Mouse (Mus musculus) liver, embryonic 14.5 days (tissue): ENCODE measurements around the gene Pfkp. TPM values are rescaled to one million over a fixed set of nuclear protein-coding genes. Genes with fewer than 3 reads are reported as not detected.

Source experiments
- ATAC-seq: fragments of 200-750 bp; cut with Nextera tagmentation; 2 replicates; pipeline ENCODE4 v1.8.0; 2017; ENCODE audit warnings: moderate number of reproducible peaks, mild to moderate bottlenecking, moderate library complexity; ENCODE audit not compliant: insufficient read depth
- DNase-seq, 3 experiments: peaks; one replicate each; pipeline ENCODE4 v3.0.0-alpha.2; 2012 to 2013; ENCODE audit warnings: low read depth in 3 of 3, low spot score in 3 of 3
- H3K27ac ChIP-seq: fragments of 300-500 bp; sonication (generic); 2 replicates; pipeline ENCODE4 v1.5.1; 2014; ENCODE audit warnings: moderate library complexity, mild to moderate bottlenecking, control low read depth, inconsistent platforms
- H3K27me3 ChIP-seq: fragments of 300-500 bp; sonication (generic); 2 replicates; pipeline ENCODE4 v1.6.1; 2014; ENCODE audit warnings: mild to moderate bottlenecking, low read length, moderate library complexity; ENCODE audit not compliant: control insufficient read depth, insufficient read depth
- H3K36me3 ChIP-seq: fragments of 300-500 bp; sonication (generic); replicated peaks from 2 replicates; pipeline ENCODE4 v1.6.1; 2014; ENCODE audit warnings: low read depth; ENCODE audit not compliant: control insufficient read depth, insufficient read depth
- H3K4me1 ChIP-seq, 2 experiments: fragments of 200-500 bp in 1 of 2; fragments of 300-500 bp in 1 of 2; sonication (generic) in 1 of 2; replicated peaks; 2 replicates each; pipeline ENCODE4 v1.6.1; 2012 to 2014; ENCODE audit warnings: antibody characterized with exemption in 1 of 2, inconsistent platforms in 1 of 2, low read length in 1 of 2; ENCODE audit not compliant: control insufficient read depth in 2 of 2, insufficient read depth in 2 of 2
- H3K4me2 ChIP-seq: fragments of 300-500 bp; sonication (generic); 2 replicates; pipeline ENCODE4 v1.6.1; 2014; ENCODE audit warnings: low read depth, mild to moderate bottlenecking, control low read depth, moderate library complexity
- H3K4me3 ChIP-seq, 2 experiments: fragments of 200-500 bp in 1 of 2; fragments of 300-500 bp in 1 of 2; sonication (generic) in 1 of 2; 2 replicates each; pipeline ENCODE4 v1.5.1; 2012 to 2014; ENCODE audit warnings: low read depth in 2 of 2, low read length in 2 of 2, mild to moderate bottlenecking in 2 of 2, control low read depth in 1 of 2, inconsistent platforms in 1 of 2, moderate library complexity in 1 of 2; ENCODE audit not compliant: insufficient read depth in 1 of 2
- H3K9ac ChIP-seq: fragments of 300-500 bp; sonication (generic); replicated peaks from 2 replicates; pipeline ENCODE4 v1.6.1; 2014; ENCODE audit warnings: mild to moderate bottlenecking, control low read depth, moderate library complexity
- H3K9me3 ChIP-seq: fragments of 300-500 bp; sonication (generic); 2 replicates; pipeline ENCODE4 v1.6.1; 2016; ENCODE audit warnings: low read length, mixed read lengths; ENCODE audit not compliant: control insufficient read depth
- CTCF ChIP-seq: IDR thresholded peaks from 2 replicates; pipeline ENCODE4 v1.5.1; 2016; ENCODE audit warnings: antibody characterized with exemption, low read depth, control low read depth
- EP300 ChIP-seq: IDR thresholded peaks from 2 replicates; pipeline ENCODE4 v1.6.1; 2016; ENCODE audit warnings: antibody characterized with exemption, low read depth
- WGBS: fragments of 180-500 bp; shearing (Covaris S2); extraction: QIAGEN DNeasy Blood & Tissue Kit; methylation state at CpG from one replicate; pipeline ENCODE4 v1.1.7; 2014; ENCODE audit not compliant: insufficient replicate concordance; 5-methylcytosine and 5-hydroxymethylcytosine counted together
- polyA plus RNA-seq, 2 experiments: library from polyadenylated mRNA; depleted of rRNA in 1 of 2; stranded (reverse) in 1 of 2; unstranded in 1 of 2; fragments of >200 nt; fragmentation: Nextera tagmentation in 1 of 2; extraction: Ambion mirVana in 1 of 2; gene quantifications; 2 replicates each; pipeline versions ENCODE4 v1.2.1 to v1.2.3; 2012 to 2014

Gene Pfkp
- polyA plus RNA-seq, 2 experiments = 2.1 to 5.4 TPM

- no peaks in the 10 kb centered on the region for H3K4me1 ChIP-seq
- 71% methylated on average over 3 of the region's 3 CpGs for WGBS
- no peaks in the 10 kb centered on the region for H3K9me3 ChIP-seq
- H3K27me3 ChIP-seq = no peaks in the 10 kb centered on the region
- H3K4me2 ChIP-seq = no peak overlapping the region
- no peak for ATAC-seq
- H3K9ac ChIP-seq = no peak overlapping the region
- no peak overlapping the region for H3K4me3 ChIP-seq
- no peaks in the 10 kb centered on the region for H3K36me3 ChIP-seq
- no peak for DNase-seq
- H3K27ac ChIP-seq = no peak overlapping the region
- TF ChIP-seq CTCF = no peak
- no peak for TF ChIP-seq EP300
These were observed 28.3 kb downstream of the Pfkp start for GRCm38 (mm10) chr13:6620250-6620649.

- no peak for ATAC-seq
- no peaks in the 10 kb centered on the region for H3K9me3 ChIP-seq
- WGBS = 65% methylated on average over 3 of the region's 3 CpGs
These were observed 29.9 kb downstream of the Pfkp start for GRCm38 (mm10) chr13:6618711-6619110.

GRCm38 (mm10) chr13:6613690-6614445 lies 34.7 kb downstream of the Pfkp start:
- Histone ChIP-seq H3K4me2 (no peak overlapping the region), H3K27me3 (no peaks in the 10 kb centered on the region), H3K9ac (no peak overlapping the region), H3K27ac (no peak overlapping the region), H3K4me1 (no peaks in the 10 kb centered on the region), H3K36me3 (no peaks in the 10 kb centered on the region), H3K4me3 (no peak overlapping the region), H3K9me3 (no peaks in the 10 kb centered on the region)
- DNase-seq = no peak
- TF ChIP-seq EP300 (no peak), CTCF (no peak)
- no peak for ATAC-seq
- 78% methylated on average over 5 of the region's 5 CpGs for WGBS

More at GRCm38 (mm10) chr13:6618711-6619110, 29.9 kb downstream of the Pfkp start:
- H3K9ac ChIP-seq = no peak overlapping the region
- no peaks in the 10 kb centered on the region for H3K36me3 ChIP-seq
- no peak overlapping the region for H3K4me3 ChIP-seq
- H3K27ac ChIP-seq = no peak overlapping the region
- no peaks in the 10 kb centered on the region for H3K4me1 ChIP-seq
- DNase-seq = no peak
- TF ChIP-seq CTCF = no peak
- TF ChIP-seq EP300 = no peak
- no peaks in the 10 kb centered on the region for H3K27me3 ChIP-seq
- H3K4me2 ChIP-seq = no peak overlapping the region

- Histone ChIP-seq H3K9ac (no peak overlapping the region), H3K4me3 (no peak overlapping the region), H3K4me2 (no peak overlapping the region), H3K27ac (no peak overlapping the region), H3K27me3 (no peaks in the 10 kb centered on the region), H3K4me1 (no peaks in the 10 kb centered on the region), H3K36me3 (no peaks in the 10 kb centered on the region), H3K9me3 (no peaks in the 10 kb centered on the region)
- ATAC-seq = no peak
- DNase-seq = no peak
- 73% methylated on average over 10 of the region's 10 CpGs for WGBS
- TF ChIP-seq EP300 (no peak), CTCF (peak; percentile 20; the same call in 1 of the 2 replicates)
These were observed 45.7 kb downstream of the Pfkp start for GRCm38 (mm10) chr13:6602786-6603409.

- WGBS = 59% methylated on average over 2 of the region's 2 CpGs
- Histone ChIP-seq H3K4me1 (no peaks in the 10 kb centered on the region), H3K9me3 (no peaks in the 10 kb centered on the region), H3K27ac (no peak overlapping the region), H3K27me3 (no peaks in the 10 kb centered on the region), H3K9ac (no peak overlapping the region), H3K4me3 (no peak overlapping the region), H3K36me3 (no peaks in the 10 kb centered on the region), H3K4me2 (no peak overlapping the region)
- TF ChIP-seq CTCF (no peak), EP300 (no peak)
- ATAC-seq = no peak
- no peak for DNase-seq
These were observed 46.9 kb downstream of the Pfkp start for GRCm38 (mm10) chr13:6601676-6602075.
